Mouse (Mus musculus): ENCODE measurements at regions not wholly inside any gene's neighbourhood (a gene's known extent, or its start where the extent isn't known, plus 50 kb on each side); places are given as distances from the start of the nearest gene placed in this dataset.
"Not testable (repeated sequence)": the region's sequence is repeated elsewhere in the genome, so short reads cannot be mapped to it uniquely, and the experiment has no call there.

DNA sequence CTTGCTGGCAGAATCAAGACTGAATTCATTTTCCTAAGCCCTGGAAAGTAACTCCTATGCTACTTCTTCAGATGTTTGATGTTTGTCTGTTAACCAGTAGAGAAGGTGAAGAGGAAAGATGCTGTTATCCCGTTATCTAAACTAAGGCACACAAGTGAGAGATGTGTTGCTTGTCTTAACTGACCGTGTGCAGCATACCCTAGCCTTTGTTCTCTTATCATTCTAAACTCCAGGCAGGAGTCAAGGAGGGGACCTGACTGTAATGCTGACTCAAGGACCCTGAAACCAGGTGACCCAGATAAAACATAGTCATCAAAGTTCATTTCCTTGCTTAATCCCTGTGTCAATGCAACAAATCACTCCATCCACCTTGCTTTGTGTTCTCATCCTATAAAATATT, 136.7 kb downstream of the Car2 start:
- DNase-seq, result no peak

DNA sequence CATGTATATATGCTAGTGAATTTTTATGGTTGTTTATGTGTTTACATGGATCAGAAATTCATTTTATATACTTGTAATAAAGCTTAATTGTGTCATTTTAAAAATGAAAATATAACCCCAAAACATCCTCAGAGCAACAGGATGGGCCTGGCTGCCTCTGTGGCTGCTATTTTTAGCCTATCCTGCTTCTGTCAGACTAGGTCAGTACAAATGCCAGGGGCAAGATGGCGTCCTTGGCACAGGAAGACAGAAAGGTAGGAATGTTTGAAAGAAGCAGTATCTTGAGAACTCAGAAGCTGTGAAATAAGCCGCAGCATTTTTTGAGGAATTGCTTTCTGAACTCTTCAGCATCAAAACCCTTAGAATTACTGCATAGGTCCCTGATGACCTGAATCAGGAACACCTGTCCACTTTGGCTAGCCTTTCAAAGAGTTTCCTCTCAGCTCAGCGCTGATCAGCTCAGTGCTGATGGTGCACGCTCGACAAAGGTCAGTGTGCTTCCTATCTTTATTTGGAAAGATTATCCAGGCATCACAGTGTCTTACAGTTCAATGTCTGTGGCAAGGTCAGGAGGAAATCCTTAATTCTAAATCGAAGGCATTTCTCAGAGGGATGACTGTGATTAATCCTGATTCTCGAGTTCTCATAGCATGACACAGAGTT, 154.9 kb downstream of the Car2 start:
- DNase-seq, result peak; percentile 64

GRCm38 (mm10) chr3:15053968-15054367, 167.9 kb downstream of the Car2 start:
- no peak for DNase-seq

DNA sequence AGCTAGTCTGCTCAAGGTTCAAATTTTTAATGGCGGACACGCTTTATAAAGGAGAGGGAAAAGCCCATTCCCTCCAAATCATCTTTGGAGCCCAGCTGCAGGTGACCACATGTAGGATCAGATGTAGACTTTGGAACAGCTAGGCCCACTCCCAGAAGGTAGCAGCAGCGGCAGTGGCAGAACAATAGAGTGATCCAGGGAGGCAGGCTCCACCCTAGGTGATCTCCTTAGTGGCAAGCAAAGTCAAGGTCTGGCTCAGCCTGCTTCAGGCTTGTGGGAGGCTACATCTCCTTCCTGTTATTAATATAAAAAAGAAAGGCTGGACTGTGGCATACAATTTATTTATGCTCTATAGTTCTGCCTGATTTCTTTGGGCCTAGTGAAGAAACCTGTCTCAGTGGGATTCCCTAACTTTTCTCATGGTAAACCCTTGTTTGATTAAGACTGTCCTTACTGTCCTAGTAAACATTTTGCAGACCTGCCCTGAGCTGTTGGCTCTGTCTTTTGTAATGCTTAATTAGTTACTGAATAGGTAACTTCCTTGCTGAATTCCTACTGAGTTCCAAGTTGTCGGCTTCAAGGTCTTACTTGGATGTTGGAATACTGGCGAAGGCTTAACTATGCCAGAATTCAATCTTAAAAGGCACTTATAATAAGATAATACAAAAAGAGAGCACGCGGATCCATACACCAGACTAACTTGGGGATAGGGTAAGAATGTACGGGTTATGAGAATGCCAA, 169.6 kb downstream of the Car2 start:
- not testable (repeated sequence) for DNase-seq

DNA sequence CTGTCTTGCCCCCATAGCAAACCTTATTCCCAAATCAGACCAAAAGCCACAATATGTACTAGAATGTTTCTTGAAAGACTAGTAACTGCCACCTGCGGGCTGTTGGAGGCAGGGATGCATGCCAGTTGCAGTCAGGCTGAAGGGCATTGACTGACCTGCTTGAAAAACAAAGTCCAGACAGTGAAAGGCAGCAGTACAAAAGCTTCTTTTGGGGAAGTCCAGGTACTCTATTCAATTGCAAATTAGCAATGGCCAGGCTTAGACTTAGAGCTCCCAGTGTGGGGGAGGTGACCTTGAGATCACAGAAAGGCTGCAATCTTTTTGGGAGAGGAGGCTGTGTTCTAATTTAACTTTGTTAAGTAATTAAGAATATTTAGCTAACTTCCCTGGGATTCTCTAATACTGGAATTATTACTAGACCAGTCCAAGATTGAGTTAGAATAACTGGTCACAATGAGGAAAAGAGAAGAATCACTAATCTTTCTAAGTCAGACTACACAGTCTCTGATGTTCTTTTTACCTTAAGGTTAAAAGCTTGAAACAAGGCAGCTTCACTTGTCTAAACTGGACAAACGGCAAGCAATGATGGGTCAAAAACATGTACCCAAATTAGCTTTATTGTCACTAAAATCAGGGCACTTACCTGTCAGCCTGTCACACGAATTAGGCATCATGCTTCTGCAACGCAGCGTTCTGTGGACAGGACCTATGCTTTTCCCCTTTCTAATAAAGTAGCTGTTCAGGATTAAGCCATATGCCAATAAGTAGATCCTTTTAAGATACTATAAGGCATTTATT, 170.9 kb downstream of the Car2 start:
- not testable (repeated sequence) for DNase-seq

- DNase-seq, result peak; percentile 11
These were observed 179.6 kb downstream of the Car2 start for GRCm38 (mm10) chr3:15065681-15066080.

GRCm38 (mm10) chr3:15068256-15068655, 182.2 kb downstream of the Car2 start:
- no peak for DNase-seq

GRCm38 (mm10) chr3:15071030-15071883, 185.2 kb downstream of the Car2 start:
- DNase-seq, result no peak

DNA sequence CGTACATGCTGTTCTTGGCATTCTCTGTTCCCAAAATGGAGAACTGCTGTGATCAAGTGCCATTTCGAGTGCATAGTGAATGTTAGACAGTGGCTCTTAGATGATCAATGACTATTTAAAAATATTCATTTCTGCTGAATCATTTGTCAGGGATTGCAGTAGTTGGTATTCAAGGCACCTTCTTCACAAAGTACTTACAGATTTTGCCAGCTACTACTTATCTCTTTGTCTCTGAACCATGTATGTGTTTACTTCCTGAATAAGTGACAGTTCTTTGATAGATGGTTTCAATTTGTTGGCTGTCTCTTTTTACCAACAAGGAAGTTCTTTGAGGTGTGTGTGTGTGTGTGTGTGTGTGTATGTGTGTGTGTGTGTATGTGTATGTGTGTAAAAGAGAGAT, 187.3 kb downstream of the Car2 start:
- DNase-seq, result no peak

DNA sequence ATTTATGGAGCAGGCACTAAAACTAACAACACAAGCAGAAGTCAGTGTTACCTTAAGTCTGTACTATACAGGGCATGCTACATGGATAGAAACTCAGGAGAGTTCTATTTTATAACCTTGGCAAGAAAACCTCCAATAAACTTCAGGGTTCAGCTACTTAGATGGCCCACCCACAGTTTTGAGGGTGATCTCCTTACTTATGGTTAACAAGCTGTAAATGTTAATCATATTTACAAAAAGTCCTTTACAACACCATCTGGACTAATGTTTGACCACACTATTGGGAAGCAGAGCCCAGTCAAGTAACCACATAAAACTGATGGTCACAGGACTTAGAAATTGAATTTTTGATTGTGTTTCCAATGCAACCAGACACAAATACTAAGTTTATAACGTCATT, 187.8 kb downstream of the Car2 start:
- no peak for DNase-seq

DNA sequence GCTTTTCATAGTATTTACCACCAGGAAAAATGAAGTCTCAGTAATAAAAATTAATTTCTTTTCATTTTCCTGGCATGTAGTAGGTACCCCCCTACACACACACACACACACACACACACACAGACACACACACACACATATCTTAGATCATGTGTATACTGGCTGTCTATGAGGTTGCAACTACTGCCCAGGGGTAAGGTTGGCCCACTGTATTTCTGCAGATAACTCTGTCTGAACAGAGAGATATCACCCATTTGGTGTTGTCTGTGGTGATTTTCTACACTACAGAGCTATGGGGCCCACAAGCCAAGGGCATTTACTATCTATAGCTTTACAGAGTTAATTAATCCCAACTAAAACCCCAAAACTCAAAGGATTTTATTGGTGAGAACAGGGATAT, 188.9 kb downstream of the Car2 start:
- DNase-seq, result no peak

GRCm38 (mm10) chr3:15090124-15090523, 204.1 kb downstream of the Car2 start:
- DNase-seq, result no peak

GRCm38 (mm10) chr3:15098206-15098817, 212.2 kb downstream of the Car2 start:
- no peak for DNase-seq

DNA sequence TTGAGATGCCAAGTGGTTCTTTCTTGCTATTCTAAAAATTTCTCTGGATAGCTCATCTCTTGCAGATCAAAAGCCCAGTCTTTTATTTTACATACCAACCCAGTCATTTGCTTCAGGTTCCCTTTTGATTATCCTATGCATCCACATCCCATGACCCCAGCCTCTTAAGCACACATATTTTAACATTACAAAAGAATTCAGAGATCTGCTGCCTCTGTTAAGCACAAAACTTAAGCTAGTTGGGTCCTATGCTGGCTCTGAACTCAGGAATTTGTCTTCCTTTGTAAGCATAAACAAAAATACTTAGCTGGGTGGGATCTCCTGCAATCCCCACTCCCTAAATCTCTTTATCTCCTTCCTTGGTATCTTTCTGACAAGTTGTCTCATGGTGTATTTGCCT, 212.9 kb downstream of the Car2 start:
- no peak for DNase-seq

DNA sequence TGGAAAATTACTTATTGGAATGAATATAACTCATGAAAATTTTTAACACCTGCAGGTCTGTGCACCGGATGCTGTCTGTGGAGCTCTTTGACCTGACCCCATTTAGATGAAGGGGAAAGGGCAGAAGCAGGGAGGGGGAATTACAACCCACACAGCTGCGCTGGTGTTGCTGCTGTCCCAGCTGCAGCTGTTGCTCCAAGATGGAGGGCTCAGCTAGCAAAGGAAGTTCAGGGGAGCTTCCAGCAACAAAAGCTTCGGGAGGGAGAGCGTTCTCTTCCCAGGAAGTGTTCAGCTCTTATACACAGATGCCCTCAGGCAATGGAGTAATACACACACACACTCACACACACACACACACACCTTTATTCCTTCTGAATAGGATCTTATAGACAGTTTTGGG, 219.6 kb downstream of the Car2 start:
- DNase-seq, result no peak

- DNase-seq, result no peak
These were observed 220.2 kb downstream of the Car2 start for GRCm38 (mm10) chr3:15106281-15106680.

DNA sequence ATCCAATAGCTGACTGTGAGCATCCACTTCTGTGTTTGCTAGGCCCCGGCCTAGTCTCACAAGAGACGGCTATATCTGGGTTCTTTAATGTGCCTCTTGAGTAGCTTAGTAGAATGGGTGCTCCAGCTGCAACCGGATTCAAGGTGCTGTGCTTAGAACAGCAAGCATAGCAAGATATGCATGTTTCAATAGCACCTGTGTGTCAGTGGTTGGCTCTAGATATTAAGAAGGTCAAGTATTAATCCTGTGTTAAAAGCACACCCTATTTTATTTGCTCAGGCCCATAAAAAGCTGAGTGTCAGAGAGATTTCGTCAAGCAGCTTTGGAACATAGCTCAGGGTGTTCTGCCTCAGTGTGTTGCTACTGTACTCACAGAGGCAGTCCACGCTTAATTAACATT, 221.2 kb downstream of the Car2 start:
- DNase-seq, result no peak

GRCm38 (mm10) chr3:15108239-15108934, 222.3 kb downstream of the Car2 start:
- no peak for DNase-seq

DNA sequence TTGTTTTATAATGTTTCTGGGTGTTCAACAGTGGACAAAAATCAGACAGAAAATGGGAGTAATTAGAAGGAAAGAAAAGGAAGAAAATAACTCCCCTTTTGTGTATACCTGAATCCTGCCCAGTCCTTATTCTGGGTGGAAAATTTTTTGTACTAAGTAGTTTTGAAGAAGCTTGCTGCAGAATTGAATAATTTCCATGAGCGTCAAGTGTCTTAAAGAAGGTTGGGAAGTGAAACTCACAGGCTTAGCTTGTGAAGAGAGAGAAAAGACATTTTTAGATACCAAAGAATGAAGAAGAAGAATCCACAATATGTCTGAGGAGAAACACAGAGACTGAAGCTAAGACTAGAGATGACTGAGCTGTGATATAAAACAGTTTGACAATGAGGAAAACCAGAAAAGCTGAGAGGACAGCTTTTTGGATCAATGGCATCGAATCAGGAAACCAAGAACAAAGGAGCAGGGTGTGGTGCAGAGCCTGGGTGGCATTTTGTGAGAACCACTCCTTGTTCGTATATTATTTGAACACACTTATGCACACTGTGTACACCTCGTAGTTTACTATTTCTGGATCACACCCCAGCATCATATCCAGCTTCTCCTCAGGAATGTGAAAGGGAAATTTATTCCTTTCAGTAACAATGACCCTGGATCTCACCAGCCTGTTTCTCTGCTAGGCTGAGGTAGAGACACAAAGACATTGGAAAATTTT, 221.9 kb downstream of the Gm9733 start:
- no peak for DNase-seq

GRCm38 (mm10) chr3:15112177-15112838, 219.8 kb downstream of the Gm9733 start:
- DNase-seq, result no peak
